Mouse (Mus musculus): ENCODE data around the gene Tpra1. TPM values are rescaled to one million over a fixed set of nuclear protein-coding genes. Genes with fewer than 3 reads are reported as not detected.

Tpra1 gene
- polyA plus RNA-seq, 1 experiment from 2014 or later, result 55.6 TPM

GRCm38 (mm10) chr6:88869459-88869858 is 32.6 kb upstream of the Tpra1 start:
- Histone ChIP-seq H3K27ac (ENCODE audit: low read length) (no peak overlapping the region), H3K9me3 (ENCODE audit: control insufficient read depth, low read depth, low read length) (no peaks in the 10 kb centered on the region), H3K36me3 (ENCODE audit: control insufficient read depth, insufficient read depth, low read length) (0 out of 2 replicates have a peak, but pooled peaks cover 4% of the 10 kb centered on the region), H3K4me3 (ENCODE audit: low read depth, low read length) (no peak overlapping the region), H3K4me2 (replicated peaks; ENCODE audit: low read depth, low read length) (no peak overlapping the region), H3K4me1 (ENCODE audit: control insufficient read depth, insufficient read depth, low read length) (0 out of 2 replicates have a peak, but pooled peaks cover 13% of the 10 kb centered on the region), H3K27me3 (ENCODE audit: control insufficient read depth, insufficient read depth, low read length) (no peaks in the 10 kb centered on the region), H3K9ac (replicated peaks; ENCODE audit: low read depth, low read length) (no peak overlapping the region)
- no peak for ATAC-seq (ENCODE audit: insufficient number of reproducible peaks, insufficient read depth, low FRiP score, low read depth)
- 89% methylated on average over 7 of the region's 7 CpGs for WGBS

GRCm38 (mm10) chr6:88870594-88870993 is 31.5 kb upstream of the Tpra1 start:
- H3K9me3 ChIP-seq (ENCODE audit: control insufficient read depth, low read depth, low read length), result no peaks in the 10 kb centered on the region
- ATAC-seq (ENCODE audit: insufficient number of reproducible peaks, insufficient read depth, low FRiP score, low read depth), result no peak
- H3K4me3 ChIP-seq (ENCODE audit: low read depth, low read length), result no peak overlapping the region
- WGBS, result 61% methylated on average over 4 of the region's 4 CpGs
- H3K36me3 ChIP-seq (ENCODE audit: control insufficient read depth, insufficient read depth, low read length), result no peaks in the 10 kb centered on the region
- no peak overlapping the region for H3K4me2 ChIP-seq (replicated peaks; ENCODE audit: low read depth, low read length)
- no peak overlapping the region for H3K27ac ChIP-seq (ENCODE audit: low read length)
- H3K9ac ChIP-seq (replicated peaks; ENCODE audit: low read depth, low read length), result no peak overlapping the region
- H3K4me1 ChIP-seq (ENCODE audit: control insufficient read depth, insufficient read depth, low read length), result peaks cover 16% of the 10 kb centered on the region; the same call in 1 of the 2 replicates
- H3K27me3 ChIP-seq (ENCODE audit: control insufficient read depth, insufficient read depth, low read length), result no peaks in the 10 kb centered on the region

- H3K9me3 ChIP-seq (ENCODE audit: control insufficient read depth, low read depth, low read length), result no peaks in the 10 kb centered on the region
- no peak overlapping the region for H3K9ac ChIP-seq (replicated peaks; ENCODE audit: low read depth, low read length)
- H3K4me1 ChIP-seq (ENCODE audit: control insufficient read depth, insufficient read depth, low read length), result peaks cover 16% of the 10 kb centered on the region; the same call in 1 of the 2 replicates
- ATAC-seq (ENCODE audit: insufficient number of reproducible peaks, insufficient read depth, low FRiP score, low read depth), result peak; percentile 1; the same call in 1 of the 2 replicates
- H3K27ac ChIP-seq (ENCODE audit: low read length), result no peak overlapping the region
- H3K27me3 ChIP-seq (ENCODE audit: control insufficient read depth, insufficient read depth, low read length), result no peaks in the 10 kb centered on the region
- 27% methylated on average over 8 of the region's 8 CpGs for WGBS
- no peak overlapping the region for H3K4me2 ChIP-seq (replicated peaks; ENCODE audit: low read depth, low read length)
- no peaks in the 10 kb centered on the region for H3K36me3 ChIP-seq (ENCODE audit: control insufficient read depth, insufficient read depth, low read length)
- H3K4me3 ChIP-seq (ENCODE audit: low read depth, low read length), result no peak overlapping the region
These were observed 30.5 kb upstream of the Tpra1 start for GRCm38 (mm10) chr6:88871546-88871945.

- no peak for ATAC-seq (ENCODE audit: insufficient number of reproducible peaks, insufficient read depth, low FRiP score, low read depth)
- H3K4me1 ChIP-seq (ENCODE audit: control insufficient read depth, insufficient read depth, low read length), result peaks cover 16% of the 10 kb centered on the region; the same call in 1 of the 2 replicates
- no peak overlapping the region for H3K4me3 ChIP-seq (ENCODE audit: low read depth, low read length)
- H3K27ac ChIP-seq (ENCODE audit: low read length), result no peak overlapping the region
- H3K9ac ChIP-seq (replicated peaks; ENCODE audit: low read depth, low read length), result no peak overlapping the region
- no peaks in the 10 kb centered on the region for H3K27me3 ChIP-seq (ENCODE audit: control insufficient read depth, insufficient read depth, low read length)
- H3K4me2 ChIP-seq (replicated peaks; ENCODE audit: low read depth, low read length), result no peak overlapping the region; the same call in 1 of the 2 replicates
- 44% methylated on average over 7 of the region's 7 CpGs for WGBS
- no peaks in the 10 kb centered on the region for H3K36me3 ChIP-seq (ENCODE audit: control insufficient read depth, insufficient read depth, low read length)
- H3K9me3 ChIP-seq (ENCODE audit: control insufficient read depth, low read depth, low read length), result no peaks in the 10 kb centered on the region
These were observed 29.2 kb upstream of the Tpra1 start for GRCm38 (mm10) chr6:88872811-88873210.

GRCm38 (mm10) chr6:88873965-88874867 is 27.8 kb upstream of the Tpra1 start:
- H3K27me3 ChIP-seq (ENCODE audit: control insufficient read depth, insufficient read depth, low read length), result no peaks in the 10 kb centered on the region
- no peaks in the 10 kb centered on the region for H3K36me3 ChIP-seq (ENCODE audit: control insufficient read depth, insufficient read depth, low read length)
- peaks cover 16% of the 10 kb centered on the region; the same call in 1 of the 2 replicates for H3K4me1 ChIP-seq (ENCODE audit: control insufficient read depth, insufficient read depth, low read length)
- H3K4me2 ChIP-seq (replicated peaks; ENCODE audit: low read depth, low read length), result peak overlapping the region; percentile 96
- H3K9ac ChIP-seq (replicated peaks; ENCODE audit: low read depth, low read length), result peak overlapping the region; percentile 77
- peak overlapping the region; percentile 65 for H3K4me3 ChIP-seq (ENCODE audit: low read depth, low read length)
- ATAC-seq (ENCODE audit: insufficient number of reproducible peaks, insufficient read depth, low FRiP score, low read depth), result peak; percentile 39; the same call in 1 of the 2 replicates
- H3K27ac ChIP-seq (ENCODE audit: low read length), result no peak overlapping the region
- H3K9me3 ChIP-seq (ENCODE audit: control insufficient read depth, low read depth, low read length), result no peaks in the 10 kb centered on the region
- WGBS, result 1% methylated on average over 74 of the region's 74 CpGs

GRCm38 (mm10) chr6:88874868-88875508 is 27.1 kb upstream of the Tpra1 start, which contains the start of gene Podxl2:
Podxl2 (minus strand) TSS chr6:88875044.
- peaks cover 16% of the 10 kb centered on the region; the same call in 1 of the 2 replicates for H3K4me1 ChIP-seq (ENCODE audit: control insufficient read depth, insufficient read depth, low read length)
- no peaks in the 10 kb centered on the region for H3K27me3 ChIP-seq (ENCODE audit: control insufficient read depth, insufficient read depth, low read length)
- H3K36me3 ChIP-seq (ENCODE audit: control insufficient read depth, insufficient read depth, low read length), result no peaks in the 10 kb centered on the region
- H3K9ac ChIP-seq (replicated peaks; ENCODE audit: low read depth, low read length), result peak within 1 kb of the TSS; percentile 77
- H3K4me2 ChIP-seq (replicated peaks; ENCODE audit: low read depth, low read length), result peak within 1 kb of the TSS; percentile 96
- H3K4me3 ChIP-seq (ENCODE audit: low read depth, low read length), result peak within 1 kb of the TSS; percentile 65
- H3K9me3 ChIP-seq (ENCODE audit: control insufficient read depth, low read depth, low read length), result no peaks in the 10 kb centered on the region
- 4% methylated on average over 59 of the region's 63 CpGs for WGBS
- ATAC-seq (ENCODE audit: insufficient number of reproducible peaks, insufficient read depth, low FRiP score, low read depth), result peak; percentile 70
- no peak within 1 kb of the TSS for H3K27ac ChIP-seq (ENCODE audit: low read length)

GRCm38 (mm10) chr6:88879471-88879870 is 22.6 kb upstream of the Tpra1 start:
- Histone ChIP-seq H3K27ac (ENCODE audit: low read length) (no peak overlapping the region), H3K9me3 (ENCODE audit: control insufficient read depth, low read depth, low read length) (no peaks in the 10 kb centered on the region), H3K9ac (replicated peaks; ENCODE audit: low read depth, low read length) (no peak overlapping the region), H3K27me3 (ENCODE audit: control insufficient read depth, insufficient read depth, low read length) (no peaks in the 10 kb centered on the region), H3K4me3 (ENCODE audit: low read depth, low read length) (no peak overlapping the region), H3K4me2 (replicated peaks; ENCODE audit: low read depth, low read length) (no peak overlapping the region), H3K36me3 (ENCODE audit: control insufficient read depth, insufficient read depth, low read length) (peaks cover 28% of the 10 kb centered on the region), H3K4me1 (ENCODE audit: control insufficient read depth, insufficient read depth, low read length) (peaks cover 3% of the 10 kb centered on the region; the same call in 1 of the 2 replicates)
- ATAC-seq (ENCODE audit: insufficient number of reproducible peaks, insufficient read depth, low FRiP score, low read depth), result no peak
- 68% methylated on average over 4 of the region's 4 CpGs for WGBS

GRCm38 (mm10) chr6:88881334-88881733 is 20.7 kb upstream of the Tpra1 start:
- H3K9me3 ChIP-seq (ENCODE audit: control insufficient read depth, low read depth, low read length), result no peaks in the 10 kb centered on the region
- WGBS, result 85% methylated on average over 7 of the region's 7 CpGs
- H3K36me3 ChIP-seq (ENCODE audit: control insufficient read depth, insufficient read depth, low read length), result peaks cover 45% of the 10 kb centered on the region

More at GRCm38 (mm10) chr6:88881334-88881733, 20.7 kb upstream of the Tpra1 start:
- Histone ChIP-seq H3K27me3 (ENCODE audit: control insufficient read depth, insufficient read depth, low read length) (no peaks in the 10 kb centered on the region), H3K27ac (ENCODE audit: low read length) (no peak overlapping the region), H3K4me1 (ENCODE audit: control insufficient read depth, insufficient read depth, low read length) (no peaks in the 10 kb centered on the region), H3K4me3 (ENCODE audit: low read depth, low read length) (no peak overlapping the region), H3K9ac (replicated peaks; ENCODE audit: low read depth, low read length) (no peak overlapping the region), H3K4me2 (replicated peaks; ENCODE audit: low read depth, low read length) (no peak overlapping the region)
- ATAC-seq (ENCODE audit: insufficient number of reproducible peaks, insufficient read depth, low FRiP score, low read depth), result no peak
